Mouse (Mus musculus) MEL (cell line): ENCODE data around the gene AI837181. TPM values are rescaled to one million over a fixed set of nuclear protein-coding genes. Genes with fewer than 3 reads are reported as not detected.

Source experiments
- DNase-seq: peaks from one replicate; pipeline ENCODE4 v3.0.0; 2011; ENCODE audit warnings: low read depth, low spot score
- H3K27ac ChIP-seq: 2 replicates; pipeline ENCODE4 v1.5.1; 2012; ENCODE audit warnings: low read depth, mild to moderate bottlenecking, control low read depth, low read length, moderate library complexity; ENCODE audit not compliant: control insufficient read depth
- H3K27me3 ChIP-seq, 2 experiments: fragments of 150-350 bp in 1 of 2; sonication (generic) in 1 of 2; 2 replicates each; pipeline ENCODE4 v1.6.1; 2012; ENCODE audit warnings: low read length in 2 of 2, mild to moderate bottlenecking in 2 of 2, improper control_type of control experiment in 1 of 2, moderate library complexity in 1 of 2; ENCODE audit not compliant: insufficient read depth in 2 of 2, control insufficient read depth in 1 of 2
- H3K36me3 ChIP-seq, 2 experiments: 2 replicates each; pipeline ENCODE4 v1.6.1; 2012 to 2014; ENCODE audit warnings: low read length in 2 of 2, improper control_type of control experiment in 1 of 2, inconsistent platforms in 1 of 2, mild to moderate bottlenecking in 1 of 2; ENCODE audit not compliant: insufficient read depth in 2 of 2, control insufficient read depth in 1 of 2
- H3K4me1 ChIP-seq, 2 experiments: fragments of 150-350 bp in 1 of 2; sonication (generic) in 1 of 2; 2 replicates each; pipeline ENCODE4 v1.6.1; 2012; ENCODE audit warnings: low read length in 2 of 2, improper control_type of control experiment in 1 of 2, mild to moderate bottlenecking in 1 of 2; ENCODE audit not compliant: insufficient read depth in 2 of 2, control insufficient read depth in 1 of 2
- H3K4me3 ChIP-seq, 2 experiments: fragments of 150-350 bp in 1 of 2; sonication (generic) in 1 of 2; 2 replicates each; pipeline ENCODE4 v1.5.1; 2012; ENCODE audit warnings: low read depth in 2 of 2, low read length in 2 of 2, mild to moderate bottlenecking in 2 of 2, moderate library complexity in 2 of 2, control low read depth in 1 of 2, improper control_type of control experiment in 1 of 2; ENCODE audit not compliant: control insufficient read depth in 1 of 2, insufficient read depth in 1 of 2
- H3K79me2 ChIP-seq: 2 replicates; pipeline ENCODE4 v1.6.1; 2012; ENCODE audit warnings: mild to moderate bottlenecking, low read length, moderate library complexity; ENCODE audit not compliant: control insufficient read depth, poor library complexity, insufficient read depth
- H3K9ac ChIP-seq: 2 replicates; pipeline ENCODE4 v1.6.1; 2012; ENCODE audit warnings: low read depth, mild to moderate bottlenecking, control low read depth, low read length, moderate library complexity; ENCODE audit not compliant: control insufficient read depth, poor library complexity, severe bottlenecking
- H3K9me3 ChIP-seq: fragments of 150-350 bp; sonication (generic); replicated peaks from 2 replicates; pipeline ENCODE4 v1.6.1; 2012; ENCODE audit warnings: mild to moderate bottlenecking, low read length, improper control_type of control experiment, moderate library complexity; ENCODE audit not compliant: insufficient read depth
- CHD1 ChIP-seq: IDR thresholded peaks from 2 replicates; pipeline ENCODE4 v1.6.1; 2012; ENCODE audit warnings: low read depth, mild to moderate bottlenecking, inconsistent platforms, low read length, improper control_type of control experiment
- CHD2 ChIP-seq: IDR thresholded peaks from 2 replicates; pipeline ENCODE4 v1.6.1; 2011; ENCODE audit warnings: low read length, improper control_type of control experiment
- ELF1 ChIP-seq: IDR thresholded peaks from 2 replicates; pipeline ENCODE4 v1.6.1; 2014; ENCODE audit warnings: low read depth, mild to moderate bottlenecking, inconsistent platforms, low read length, improper control_type of control experiment, moderate library complexity
- ETS1 ChIP-seq: IDR thresholded peaks from 2 replicates; pipeline ENCODE4 v1.6.1; 2012; ENCODE audit warnings: low read depth, mild to moderate bottlenecking, inconsistent platforms, low read length, improper control_type of control experiment, moderate library complexity
- GABPA ChIP-seq: IDR thresholded peaks from 2 replicates; pipeline ENCODE4 v1.6.1; 2012; ENCODE audit warnings: low read depth, mild to moderate bottlenecking, inconsistent platforms, low read length, improper control_type of control experiment, moderate library complexity
- HCFC1 ChIP-seq: IDR thresholded peaks from 2 replicates; pipeline ENCODE4 v1.6.1; 2012; ENCODE audit warnings: low read depth, mild to moderate bottlenecking, inconsistent platforms, low read length, improper control_type of control experiment, moderate library complexity
- MAX ChIP-seq: IDR thresholded peaks from 2 replicates; pipeline ENCODE4 v1.6.1; 2011; ENCODE audit warnings: low read length, improper control_type of control experiment
- MAZ ChIP-seq: IDR thresholded peaks from 2 replicates; pipeline ENCODE4 v1.6.1; 2012; ENCODE audit warnings: low read depth, mild to moderate bottlenecking, inconsistent platforms, low read length, improper control_type of control experiment
- MEF2A ChIP-seq: IDR thresholded peaks from 2 replicates; pipeline ENCODE4 v1.6.1; 2014; ENCODE audit warnings: low read depth, mild to moderate bottlenecking, inconsistent platforms, low read length, improper control_type of control experiment; ENCODE audit not compliant: poor library complexity, insufficient replicate concordance, severe bottlenecking; ENCODE audit errors: extremely low read depth
- MXI1 ChIP-seq: IDR thresholded peaks from 2 replicates; pipeline ENCODE4 v1.6.1; 2011; ENCODE audit warnings: mild to moderate bottlenecking, low read depth, low read length, improper control_type of control experiment
- NELFE ChIP-seq: IDR thresholded peaks from 2 replicates; pipeline ENCODE4 v1.6.1; 2011; ENCODE audit warnings: low read depth, low read length, improper control_type of control experiment
- NRF1 ChIP-seq: IDR thresholded peaks from 2 replicates; pipeline ENCODE4 v1.6.1; 2014; ENCODE audit warnings: low read depth, mild to moderate bottlenecking, inconsistent platforms, low read length, improper control_type of control experiment, moderate library complexity; ENCODE audit not compliant: poor library complexity, insufficient read depth, severe bottlenecking
- POLR2AphosphoS5 ChIP-seq: IDR thresholded peaks from 2 replicates; pipeline ENCODE4 v1.6.1; 2012; ENCODE audit warnings: low read depth, borderline replicate concordance, mild to moderate bottlenecking, inconsistent platforms, low read length, moderate library complexity, mixed read lengths
- RAD21 ChIP-seq: IDR thresholded peaks from 2 replicates; pipeline ENCODE4 v1.6.1; 2011; ENCODE audit warnings: mild to moderate bottlenecking, low read depth, low read length, improper control_type of control experiment
- RCOR1 ChIP-seq: IDR thresholded peaks from 2 replicates; pipeline ENCODE4 v1.6.1; 2012; ENCODE audit warnings: low read depth, mild to moderate bottlenecking, inconsistent platforms, low read length, improper control_type of control experiment
- SMC3 ChIP-seq: IDR thresholded peaks from 2 replicates; pipeline ENCODE4 v1.6.1; 2011; ENCODE audit warnings: low read depth, low read length, improper control_type of control experiment
- TAL1 ChIP-seq: IDR thresholded peaks from 2 replicates; pipeline ENCODE4 v1.6.1; 2012; ENCODE audit warnings: mild to moderate bottlenecking, inconsistent platforms, low read length, moderate library complexity, mixed read lengths
- TBP ChIP-seq: IDR thresholded peaks from 2 replicates; pipeline ENCODE4 v1.8.0; 2011; ENCODE audit warnings: low read depth, low read length, improper control_type of control experiment
- TCF12 ChIP-seq: IDR thresholded peaks from 2 replicates; pipeline ENCODE4 v1.6.1; 2014; ENCODE audit warnings: low read depth, mild to moderate bottlenecking, inconsistent platforms, low read length, improper control_type of control experiment, moderate library complexity
- UBTF ChIP-seq: IDR thresholded peaks from 2 replicates; pipeline ENCODE4 v1.6.1; 2012; ENCODE audit warnings: low read depth, mild to moderate bottlenecking, inconsistent platforms, low read length, improper control_type of control experiment, moderate library complexity, borderline replicate concordance; ENCODE audit not compliant: insufficient read depth
- ZC3H11A ChIP-seq: IDR thresholded peaks from 2 replicates; pipeline ENCODE4 v1.6.1; 2012; ENCODE audit warnings: low read depth, mild to moderate bottlenecking, inconsistent platforms, low read length, improper control_type of control experiment
- ZNF384 ChIP-seq: IDR thresholded peaks from 2 replicates; pipeline ENCODE4 v1.6.1; 2012; ENCODE audit warnings: low read depth, mild to moderate bottlenecking, inconsistent platforms, low read length, improper control_type of control experiment
- polyA plus RNA-seq, 2 experiments: library from polyadenylated mRNA; stranded (reverse) in 1 of 2; unstranded in 1 of 2; fragments of >175 nt in 1 of 2; fragments of >200 nt in 1 of 2; gene quantifications; 2 replicates each; pipeline versions ENCODE4 v1.2.1 to v1.2.4; 2012; ENCODE audit warnings: low replicate concordance in 2 of 2, low read depth in 1 of 2; ENCODE audit not compliant: insufficient read length in 2 of 2, insufficient read depth in 1 of 2, missing spikeins in 1 of 2
- total RNA-seq: library from RNA; depleted of rRNA; stranded (reverse); fragments of 300-350 nt; gene quantifications from 2 replicates; pipeline ENCODE4 v1.2.3, GENCODE M21; 2012

Gene AI837181
- total and polyA plus RNA-seq, 3 experiments, result 8.9 to 41.3 TPM; not detected in 1

- H3K79me2 ChIP-seq, result peaks cover 10% of the 10 kb centered on the region
- H3K27ac ChIP-seq, result no peak overlapping the region
- no peak overlapping the region for H3K9ac ChIP-seq
- no peak overlapping the region for H3K4me3 ChIP-seq
- TF ChIP-seq TBP, result no peak
- 0 out of 2 replicates have a peak, but pooled peaks have one; percentile 21 for TF ChIP-seq ETS1
- H3K4me1 ChIP-seq, result peaks cover 5 to 23% of the 10 kb centered on the region in 2 experiments
- no peak for DNase-seq
- no peaks in the 10 kb centered on the region for H3K27me3 ChIP-seq
- peaks cover 0 to 9% of the 10 kb centered on the region in 2 experiments; a peak in 2 of 4 replicates for H3K36me3 ChIP-seq
- H3K9me3 ChIP-seq, result no peaks in the 10 kb centered on the region
Measured at GRCm38 (mm10) chr19:5430408-5430807, 5.5 kb downstream of the AI837181 start.

GRCm38 (mm10) chr19:5431911-5432464 is 7.0 kb downstream of the AI837181 start:
- Histone ChIP-seq H3K79me2 (no peaks in the 10 kb centered on the region; the same call in 1 of the 2 replicates), H3K9ac (no peak overlapping the region)
- DNase-seq, result no peak

GRCm38 (mm10) chr19:5432992-5433852 is 8.3 kb downstream of the AI837181 start:
- Histone ChIP-seq H3K9me3 (no peaks in the 10 kb centered on the region), H3K36me3 (peaks cover 0 to 9% of the 10 kb centered on the region in 2 experiments; a peak in 2 of 4 replicates), H3K79me2 (no peaks in the 10 kb centered on the region; the same call in 1 of the 2 replicates), H3K4me3 (peak overlapping the region; percentile 70 to 71), H3K27ac (peak overlapping the region; percentile 53), H3K27me3 (no peaks in the 10 kb centered on the region), H3K9ac (peak overlapping the region; percentile 79), H3K4me1 (peaks cover 5 to 16% of the 10 kb centered on the region in 2 experiments)
- peak; percentile 83 for DNase-seq
- TF ChIP-seq TAL1 (no peak), UBTF (0 out of 2 replicates have a peak, but pooled peaks have one; percentile 65), MEF2A (no peak), POLR2AphosphoS5 (no peak), GABPA (no peak), ETS1 (peak; percentile 44), RAD21 (peak; percentile 58), HCFC1 (peak; percentile 67), NELFE (peak; percentile 49), ZNF384 (no peak), TCF12 (peak; percentile 48; the same call in 1 of the 2 replicates), NRF1 (peak; percentile 89), MAZ (peak; percentile 12; the same call in 1 of the 2 replicates), SMC3 (peak; percentile 50), RCOR1 (no peak), TBP (peak; percentile 57; the same call in 1 of the 2 replicates), ZC3H11A (no peak), CHD1 (no peak)

More at GRCm38 (mm10) chr19:5431911-5432464, 7.0 kb downstream of the AI837181 start:
- H3K27me3 ChIP-seq, result no peaks in the 10 kb centered on the region
- peaks cover 5 to 16% of the 10 kb centered on the region in 2 experiments for H3K4me1 ChIP-seq
- H3K4me3 ChIP-seq, result no peak overlapping the region
- H3K9me3 ChIP-seq, result no peaks in the 10 kb centered on the region
- H3K36me3 ChIP-seq, result peaks cover 0 to 9% of the 10 kb centered on the region in 2 experiments; a peak in 2 of 4 replicates
- TF ChIP-seq CHD2 (no peak), ELF1 (no peak), MAX (no peak), ETS1 (no peak), POLR2AphosphoS5 (no peak), MAZ (no peak), MXI1 (no peak), GABPA (no peak)
- no peak overlapping the region for H3K27ac ChIP-seq
